8 mouse cellular contexts compared by ENCODE assay signal in genomic region chr3:101300271-101301071, GRCm38 (mm10). TPM values are rescaled to one million over a fixed set of nuclear protein-coding genes. Genes with fewer than 3 reads are reported as not detected.
DNase-seq lines count a peak whose midpoint lies in the region; ATAC-seq lines count a peak whose summit lies in the region.

No protein-coding gene starts in this region.

- intact Hi-C loops in heart, postnatal 14 days (cut with DNase I) = loop anchor here (5.0 kb wide), 2 partner anchors 72 to 512 kb away; no protein-coding TSS in a partner anchor
- intact Hi-C loops in left cerebral cortex, postnatal 10 days (cut with DNase I) = loop anchor here (5.0 to 10.0 kb wide), 2 partner anchors 67 to 514 kb away; no protein-coding TSS in a partner anchor

- H3K36me3 ChIP-seq in embryonic facial prominence, embryonic 10.5 days (replicated peaks) = no peaks in the 10 kb centered on the region
- H3K36me3 ChIP-seq in midbrain, embryonic 16.5 days (ENCODE audit: control insufficient read depth, insufficient read depth, low read length) = no peaks in the 10 kb centered on the region

- peak overlapping the region; percentile 57 for H3K9ac ChIP-seq in midbrain, embryonic 16.5 days (ENCODE audit: low read depth, low read length)

- 28% methylated on average over 23 of the region's 23 CpGs for WGBS in embryonic facial prominence, embryonic 10.5 days
- 15% methylated on average over 23 of the region's 23 CpGs for whole genome bisulfite sequencing in midbrain, embryonic 16.5 days

- H3K4me1 ChIP-seq in embryonic facial prominence, embryonic 10.5 days = peaks cover 44% of the 10 kb centered on the region
- H3K4me1 ChIP-seq in midbrain, embryonic 16.5 days (ENCODE audit: control insufficient read depth, insufficient read depth, low read length) = peaks cover 18% of the 10 kb centered on the region

- DNase-seq in left cerebral cortex, adult 18-20 months (ENCODE audit: low spot score in 2 of 2) = peak; percentile 12 to 43
- no peak for DNase-seq in left cerebral cortex, adult 11 months (ENCODE audit: low spot score)
- DNase-seq in embryonic facial prominence, embryonic 10.5 days (ENCODE audit: low spot score) = peak; percentile 53
- DNase-seq in heart, postnatal 14 days = peak; percentile 20 to 45
- peak; percentile 32 to 71 for DNase-seq in left cerebral cortex, postnatal 10 days (ENCODE audit: extremely low spot score in 1 of 2, low spot score in 2 of 2)
- peak; percentile 70 for DNase-seq in thymus, postnatal 4 days
- no peak for DNase-seq in spleen, adult 12 weeks (ENCODE audit: low spot score)

- peak overlapping the region; percentile 57 for H3K4me2 ChIP-seq in midbrain, embryonic 16.5 days (ENCODE audit: low read length)

- peak; percentile 50 for ATAC-seq in midbrain, embryonic 16.5 days

- H3K27me3 ChIP-seq in embryonic facial prominence, embryonic 10.5 days (replicated peaks; ENCODE audit: low read depth, poor library complexity, severe bottlenecking) = peaks cover 30% of the 10 kb centered on the region
- no peaks in the 10 kb centered on the region for H3K27me3 ChIP-seq in midbrain, embryonic 16.5 days (ENCODE audit: control insufficient read depth, insufficient read depth, low read depth, low read length)

- peak overlapping the region; percentile 76 for H3K27ac ChIP-seq in embryonic facial prominence, embryonic 10.5 days (replicated peaks)
- H3K27ac ChIP-seq in midbrain, embryonic 16.5 days (ENCODE audit: low read length) = peak overlapping the region; percentile 67

- H3K9me3 ChIP-seq in embryonic facial prominence, embryonic 10.5 days = no peaks in the 10 kb centered on the region
- H3K9me3 ChIP-seq in midbrain, embryonic 16.5 days (replicated peaks; ENCODE audit: control insufficient read depth, low read length, poor library complexity, severe bottlenecking) = no peaks in the 10 kb centered on the region

- peak overlapping the region; percentile 40 for H3K4me3 ChIP-seq in embryonic facial prominence, embryonic 10.5 days
- H3K4me3 ChIP-seq in midbrain, embryonic 16.5 days (ENCODE audit: low read depth, low read length) = peak overlapping the region; percentile 7

RNA-seq across cellular contexts. Expression of gene Cd2, which starts 12.7 kb away (rescaled TPM):
- not detected for total RNA-seq in left cerebral cortex, adult 18-20 months (2021)
- not detected in 2 replicates for polyA plus RNA-seq in embryonic facial prominence, embryonic 10.5 days (2016; fragmentation: Nextera tagmentation; extraction: Ambion mirVana)
- 1 to 10 TPM in 1 of 2 experiments, under 1 TPM in 1; 0.65 to 3.2 TPM for total RNA-seq in heart, postnatal 14 days (2021)
- not detected for total RNA-seq in left cerebral cortex, postnatal 10 days (2021)
- not detected in 2 replicates for polyA plus RNA-seq in midbrain, embryonic 16.5 days (2015; fragmentation: Nextera tagmentation; extraction: Ambion mirVana)

Comparison
In these comparisons a context has a peak if more than half of its experiments do, and no peak if none do; other contexts are left out.
1. DNase-seq: peak in left cerebral cortex, adult 18-20 months (2 of 2), embryonic facial prominence, embryonic 10.5 days (single experiment), heart, postnatal 14 days (2 of 2), left cerebral cortex, postnatal 10 days (2 of 2) and thymus, postnatal 4 days (single experiment); none in left cerebral cortex, adult 11 months (single experiment) and spleen, adult 12 weeks (single experiment).